Mouse (Mus musculus): ENCODE data around the gene Adrb1.

Adrb1 gene

DNA sequence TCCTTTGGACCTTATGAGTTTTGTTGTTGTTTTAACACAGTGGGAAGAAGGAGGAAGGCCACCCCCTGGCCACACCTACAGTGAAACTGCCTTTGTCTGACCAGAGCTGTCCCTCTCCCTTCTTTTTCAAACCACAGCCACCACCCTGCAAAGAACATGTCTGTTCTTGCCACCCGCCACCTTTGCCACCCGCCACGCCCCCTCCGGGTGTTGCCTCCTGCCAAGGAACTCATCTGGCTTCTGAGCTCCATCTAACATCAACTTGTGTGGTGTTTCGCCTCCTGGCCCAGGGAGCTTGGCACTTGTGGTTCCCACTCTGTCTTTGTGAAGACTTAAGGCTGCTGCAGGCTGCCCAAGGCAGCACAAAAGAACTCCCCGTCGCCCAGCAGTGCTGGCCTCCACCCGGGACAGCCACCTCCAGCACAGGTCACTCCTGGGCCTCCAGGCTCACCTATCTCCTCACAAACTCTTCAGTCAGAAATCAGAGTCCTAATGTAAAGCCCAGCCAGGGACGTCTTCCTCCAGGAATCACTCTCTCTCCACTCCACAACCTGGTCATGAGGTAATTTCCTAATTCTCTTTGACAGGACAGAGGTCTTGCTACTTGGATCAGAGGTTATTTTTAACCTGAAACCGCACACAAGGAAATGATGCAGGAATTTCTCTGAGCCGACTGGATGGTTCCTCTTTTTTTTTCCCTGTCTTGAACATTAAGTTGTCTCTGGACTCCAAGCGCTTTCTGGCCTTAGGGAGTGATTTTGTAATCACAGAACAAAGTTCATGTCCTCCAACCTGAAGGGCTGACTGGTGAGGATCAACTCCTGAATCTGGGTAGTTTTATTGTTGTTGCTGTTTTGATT is 18.5 kb upstream of the Adrb1 start:
- no peak for ATAC-seq (ENCODE audit: low TSS enrichment)

GRCm38 (mm10) chr19:56705026-56705675 is 16.8 kb upstream of the Adrb1 start:
- no peak for ATAC-seq (ENCODE audit: low TSS enrichment)

- no peak for ATAC-seq (ENCODE audit: low TSS enrichment)
These were observed 13.2 kb upstream of the Adrb1 start for GRCm38 (mm10) chr19:56708794-56709193.

DNA sequence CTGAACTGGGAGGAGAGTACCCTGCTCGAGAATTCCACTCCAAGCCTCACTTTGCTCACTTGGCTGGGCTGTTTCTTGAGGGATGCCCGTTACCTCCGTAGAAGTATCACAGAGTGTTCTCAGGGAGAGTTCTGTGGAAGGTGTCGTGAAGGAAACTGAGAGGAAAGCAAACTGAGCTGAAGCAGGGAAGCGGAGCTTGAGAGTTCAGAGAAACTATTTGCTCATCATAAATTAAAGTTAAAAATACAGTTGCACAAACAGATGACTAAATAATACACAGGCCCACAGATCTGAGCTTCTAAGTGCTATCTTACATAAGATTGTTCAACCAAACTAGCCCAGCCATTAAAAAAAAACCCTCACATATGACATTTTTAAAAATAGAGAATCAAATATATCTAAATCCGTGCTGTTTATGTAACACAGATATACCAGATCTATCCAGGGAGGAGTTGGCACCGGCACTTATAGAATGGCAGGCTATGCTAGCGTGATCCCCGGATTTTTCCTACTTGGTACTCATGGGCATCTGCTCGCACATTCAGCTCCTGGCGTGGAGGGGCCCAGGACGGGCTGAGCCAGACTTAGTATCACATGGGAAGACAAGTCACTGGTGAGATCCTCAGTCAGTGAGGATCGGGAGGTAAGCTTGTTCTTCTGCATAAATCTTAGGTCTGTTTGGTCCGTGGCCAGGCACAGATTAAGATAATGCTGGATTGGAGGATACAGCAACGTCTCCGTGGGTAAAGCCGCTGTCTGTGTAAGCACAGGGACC is 11.7 kb upstream of the Adrb1 start:
- ATAC-seq (ENCODE audit: low TSS enrichment) = peak; percentile 81

DNA sequence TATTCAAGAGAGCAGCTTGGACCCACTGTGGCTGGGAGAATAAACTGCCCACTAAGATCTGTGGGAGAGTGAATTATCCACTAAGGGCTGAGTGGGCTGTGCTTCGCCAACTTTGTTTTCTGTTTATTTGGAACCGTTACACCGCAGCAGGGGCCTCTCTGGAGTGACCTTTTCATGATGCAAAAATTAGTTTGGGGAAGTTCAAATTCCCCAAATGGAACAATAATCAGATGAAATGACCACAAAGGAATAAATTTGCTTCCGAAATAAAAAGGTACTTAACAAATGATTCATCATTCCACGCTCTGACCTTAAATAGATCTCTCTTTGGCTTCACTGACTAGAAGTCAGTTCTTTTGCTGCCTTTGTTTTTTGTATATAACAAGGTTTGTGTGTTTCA is 8.4 kb upstream of the Adrb1 start:
- no peak for ATAC-seq (ENCODE audit: low TSS enrichment)

DNA sequence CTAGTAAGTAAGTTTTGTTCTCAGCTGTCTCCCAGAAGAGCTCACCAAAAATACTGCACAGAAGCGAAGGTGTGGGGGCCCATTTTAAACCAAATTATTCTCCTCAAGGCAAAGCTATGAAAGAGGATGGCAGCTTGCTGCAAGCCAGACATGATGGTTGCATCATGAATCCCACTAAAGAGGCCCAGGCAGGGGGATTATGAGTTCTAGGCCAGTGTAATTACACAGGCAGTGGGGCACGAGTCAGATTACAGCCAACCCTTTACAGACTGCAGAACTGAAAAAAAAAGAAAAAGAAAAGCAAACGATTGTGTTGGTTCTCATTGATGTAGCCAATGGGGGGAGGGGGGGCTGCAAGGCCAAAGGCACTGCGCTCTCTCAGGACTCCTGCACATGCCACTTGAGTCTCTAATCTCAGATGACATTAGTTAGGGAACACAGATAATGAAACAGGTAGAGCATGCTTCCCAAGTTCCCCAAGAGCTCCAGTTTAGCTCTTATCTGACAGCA is 7.3 kb upstream of the Adrb1 start:
- no peak for ATAC-seq (ENCODE audit: low TSS enrichment)

DNA sequence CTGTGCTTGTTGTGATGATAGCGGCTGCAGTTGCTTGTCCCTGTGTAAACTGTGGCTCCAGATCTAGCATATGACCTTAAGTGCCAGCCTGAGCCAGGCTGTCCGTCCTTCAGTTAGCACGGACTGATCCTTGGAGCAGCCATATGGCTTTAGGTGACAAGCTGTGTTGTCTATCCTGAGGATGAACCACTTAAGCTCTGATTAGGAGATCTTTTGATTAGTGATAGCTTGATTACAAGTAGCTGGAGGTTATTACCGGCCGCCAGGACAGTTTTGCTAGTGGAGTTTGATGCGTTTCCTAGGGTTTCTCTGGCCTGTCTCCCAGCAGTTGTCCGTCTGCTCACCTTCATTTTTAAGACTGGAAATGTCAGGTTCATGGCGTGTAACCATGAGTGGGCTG is 4.0 kb upstream of the Adrb1 start:
- no peak for ATAC-seq (ENCODE audit: low TSS enrichment)

GRCm38 (mm10) chr19:56720882-56721281 is 1.1 kb upstream of the Adrb1 start:
- ATAC-seq (ENCODE audit: low TSS enrichment) = peak; percentile 14; the same call in 1 of the 2 replicates

- no peak for ATAC-seq (ENCODE audit: low TSS enrichment)
These were observed 300 bp downstream of the Adrb1 start for GRCm38 (mm10) chr19:56722291-56722707.

- ATAC-seq (ENCODE audit: low TSS enrichment) = peak; percentile 7
These were observed 822 bp downstream of the Adrb1 start for GRCm38 (mm10) chr19:56722711-56723330.

GRCm38 (mm10) chr19:56723331-56724125 is 1.5 kb downstream of the Adrb1 start:
- no peak for ATAC-seq (ENCODE audit: low TSS enrichment)

DNA sequence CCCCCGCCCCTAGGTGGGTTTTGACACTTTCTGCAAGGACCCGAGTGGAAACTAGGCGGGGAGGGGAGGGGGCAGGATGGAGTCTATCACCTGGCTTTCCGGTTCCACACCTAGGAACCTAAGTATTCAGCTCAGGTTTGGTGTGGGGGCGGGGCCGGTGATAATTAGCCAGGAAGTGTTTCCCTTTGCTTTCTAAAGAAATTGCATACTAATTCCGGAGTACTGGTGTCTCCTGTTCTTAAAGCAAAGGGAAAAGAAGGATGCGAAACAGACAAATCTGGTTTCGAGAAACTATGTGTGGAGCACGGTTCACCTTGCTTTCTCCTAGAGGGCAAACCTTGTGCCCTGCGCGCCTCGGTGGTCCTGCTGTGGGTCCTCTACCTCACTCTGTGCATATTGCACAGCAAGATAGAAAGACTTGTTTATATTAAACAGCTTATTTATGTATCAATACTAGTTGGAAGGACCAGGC is 2.2 kb downstream of the Adrb1 start:
- no peak for ATAC-seq (ENCODE audit: low TSS enrichment)

DNA sequence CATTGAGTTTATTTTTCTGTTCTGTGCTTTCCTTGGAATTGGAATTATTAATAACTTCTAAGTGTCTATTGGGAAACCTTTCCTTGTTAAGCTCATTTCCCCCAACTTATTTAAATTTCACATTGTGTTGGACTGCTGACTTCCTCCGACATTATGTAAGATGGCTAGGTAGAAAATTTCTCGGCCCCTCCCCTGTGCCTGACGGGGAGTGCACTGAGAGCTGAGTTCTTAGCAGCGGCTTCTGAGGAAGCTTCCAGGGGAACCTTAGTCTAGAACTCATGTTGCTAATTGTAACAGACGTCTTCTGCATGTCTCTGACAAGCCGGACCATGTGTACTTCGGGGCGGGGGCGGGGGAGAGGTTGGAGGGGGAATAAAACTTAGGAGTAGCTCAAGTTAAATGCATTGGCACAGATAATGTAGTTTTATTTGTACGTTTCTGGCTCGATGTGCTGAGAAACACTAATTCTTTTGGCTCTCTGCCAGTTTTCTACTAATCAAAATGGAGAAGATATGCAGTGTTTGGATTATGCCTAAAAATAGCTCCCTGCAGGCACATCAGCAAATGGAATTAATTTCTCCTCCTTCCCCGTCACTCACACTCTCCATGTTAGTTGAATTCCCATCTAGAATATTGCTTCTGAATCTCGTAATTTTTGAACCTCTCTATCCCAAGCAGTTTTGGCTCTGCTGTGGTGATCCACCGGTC is 5.3 kb downstream of the Adrb1 start:
- no peak for ATAC-seq (ENCODE audit: low TSS enrichment)

GRCm38 (mm10) chr19:56734033-56734572 is 12.1 kb downstream of the Adrb1 start:
- ATAC-seq (ENCODE audit: low TSS enrichment) = peak; percentile 55; the same call in 1 of the 2 replicates

DNA sequence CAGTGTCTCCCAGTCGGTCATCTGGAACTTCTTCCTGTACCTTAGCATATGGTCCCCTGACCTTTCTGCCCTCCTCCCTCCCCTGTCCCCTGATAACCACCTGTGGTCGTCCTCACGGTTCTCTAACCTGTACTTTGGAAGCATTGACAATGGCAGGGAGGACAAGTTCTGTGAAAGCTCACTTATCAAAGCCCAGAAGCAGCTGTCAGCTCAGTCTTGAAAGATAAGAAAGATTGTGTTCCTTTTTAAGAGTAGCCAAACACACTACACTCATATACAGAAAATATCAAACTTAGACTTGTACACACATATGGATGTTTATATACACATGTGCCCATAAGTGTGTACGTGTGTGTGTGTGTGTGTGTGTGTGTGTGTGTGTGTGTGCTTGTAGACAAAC is 13.7 kb downstream of the Adrb1 start:
- no peak for ATAC-seq (ENCODE audit: low TSS enrichment)

DNA sequence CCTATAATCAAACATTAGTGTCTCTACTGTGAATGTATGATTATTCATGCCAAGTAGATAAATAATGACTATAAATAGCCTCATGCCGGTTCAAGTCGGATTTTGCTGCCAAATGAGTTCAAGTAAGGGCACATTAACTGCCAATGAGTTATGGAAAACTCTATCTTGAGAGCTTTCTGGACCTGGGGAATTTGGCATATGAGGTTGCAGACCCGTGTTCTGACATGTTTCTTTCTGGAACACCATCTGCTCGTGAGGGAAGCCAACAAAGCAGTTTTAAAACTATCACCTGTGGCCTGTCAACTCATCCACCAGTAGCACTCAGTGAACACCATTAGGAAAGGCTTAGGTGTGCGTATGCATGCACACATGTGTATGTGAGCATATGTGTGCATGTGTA is 14.3 kb downstream of the Adrb1 start:
- ATAC-seq (ENCODE audit: low TSS enrichment) = no peak

- ATAC-seq (ENCODE audit: low TSS enrichment) = no peak
These were observed 23.1 kb downstream of the Adrb1 start for GRCm38 (mm10) chr19:56745061-56745460.

DNA sequence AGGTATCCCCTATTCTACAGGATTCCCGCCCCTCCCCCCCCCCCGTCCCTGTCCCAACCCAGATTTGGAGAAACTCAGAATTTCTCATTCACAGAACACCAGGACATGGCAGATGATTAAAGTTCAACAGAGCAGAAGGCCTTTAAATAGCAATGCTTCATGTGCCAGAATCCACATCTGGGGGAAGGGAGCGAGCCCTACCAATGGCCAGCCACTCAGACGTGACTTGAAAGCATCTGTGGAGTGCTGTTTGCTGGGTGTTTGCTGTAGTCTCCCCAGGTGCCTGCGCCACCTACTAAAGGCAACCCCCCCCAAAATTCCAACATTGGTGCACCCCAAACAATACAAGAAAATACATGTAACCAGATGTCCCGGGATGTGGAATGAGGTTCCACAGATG is 23.5 kb downstream of the Adrb1 start:
- no peak for ATAC-seq (ENCODE audit: low TSS enrichment)

DNA sequence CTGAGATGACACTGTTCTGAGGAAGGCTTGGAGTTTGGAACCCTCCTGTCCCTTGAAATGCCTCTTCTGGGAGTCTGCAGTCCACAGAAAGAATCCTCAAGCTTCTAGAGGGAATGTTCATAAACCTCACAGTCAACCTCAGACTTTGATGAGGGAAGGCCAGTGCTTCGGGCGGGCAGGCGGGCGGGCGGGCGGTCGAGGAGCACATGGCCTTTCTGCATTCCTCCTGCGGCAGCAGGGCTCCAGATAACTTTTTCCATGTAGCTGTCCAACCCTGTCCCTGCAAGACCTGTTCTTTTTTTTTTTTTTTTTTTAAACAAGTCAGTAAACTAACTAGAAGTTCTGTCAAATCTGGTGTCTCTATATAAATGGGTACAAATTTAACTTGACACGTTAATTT is 24.6 kb downstream of the Adrb1 start:
- no peak for ATAC-seq (ENCODE audit: low TSS enrichment)

- ATAC-seq (ENCODE audit: low TSS enrichment) = peak; percentile 54
These were observed 25.9 kb downstream of the Adrb1 start for GRCm38 (mm10) chr19:56747878-56748277.

Data from frontal cortex, adult (tissue).